Mouse (Mus musculus) heart, postnatal 14 days (tissue): ENCODE measurements around the gene Wdr83. TPM values are rescaled to one million over a fixed set of nuclear protein-coding genes. Genes with fewer than 3 reads are reported as not detected.
A peak's percentile ranks its signal among the peaks of the same experiment; 100 is the strongest.

ENCODE experiments used
- DNase-seq, 2 experiments: peaks; one replicate each; pipeline ENCODE4 v3.0.0; 2021 to 2022
- intact Hi-C: fragments of 180-260 bp; cut with DNase I; formaldehyde crosslinking; loops from one replicate; pipeline ENCODE4 v1.15.1; 2025
- microRNA-seq, 2 experiments: library from miRNA; unstranded; fragments of <30 nt; microRNA quantifications; one replicate each; pipeline ENCODE4 v1.2.0; 2021 to 2022
- total RNA-seq, 2 experiments: library from RNA; stranded (reverse); gene quantifications; 2 replicates each; pipeline ENCODE4 v1.2.3; 2021

The Wdr83 gene
- total RNA-seq, 2 experiments from 2014 or later: 27.2 to 27.6 TPM

- peak; percentile 87 to 89 for DNase-seq
- intact Hi-C loops: no loop called here
Measured at GRCm38 (mm10) chr8:85036718-85037365, 44.3 kb downstream of the Wdr83 start, which contains the start of gene Tnpo2. Tnpo2 (plus strand) TSS chr8:85036915.

- intact Hi-C loops: no loop called here
- DNase-seq: no peak
Measured at GRCm38 (mm10) chr8:85036381-85036717, 44.8 kb downstream of the Wdr83 start.

GRCm38 (mm10) chr8:85035728-85036310 lies 45.3 kb downstream of the Wdr83 start:
- intact Hi-C loops: no loop called here
- peak in 1 of 2 experiments; percentile 23 for DNase-seq

- no peak for DNase-seq
- intact Hi-C loops: no loop called here
Measured at GRCm38 (mm10) chr8:85035165-85035727, 45.9 kb downstream of the Wdr83 start.

- DNase-seq: peak; percentile 69 to 74
Measured at GRCm38 (mm10) chr8:85034764-85035163, 46.3 kb downstream of the Wdr83 start.

GRCm38 (mm10) chr8:85033867-85034266 lies 47.2 kb downstream of the Wdr83 start:
- intact Hi-C loops: no loop called here
- DNase-seq: no peak

More at GRCm38 (mm10) chr8:85034764-85035163, 46.3 kb downstream of the Wdr83 start:
- intact Hi-C loops: no loop called here

GRCm38 (mm10) chr8:85032622-85033311 lies 48.3 kb downstream of the Wdr83 start:
- DNase-seq: no peak
- intact Hi-C loops: no loop called here

GRCm38 (mm10) chr8:85029271-85029670 lies 51.8 kb downstream of the Wdr83 start:
- no peak for DNase-seq
- intact Hi-C loops: no loop called here

GRCm38 (mm10) chr8:85027922-85028321 lies 53.2 kb downstream of the Wdr83 start:
- intact Hi-C loops: no loop called here
- no peak for DNase-seq

GRCm38 (mm10) chr8:85027516-85027855 lies 53.6 kb downstream of the Wdr83 start:
- intact Hi-C loops: no loop called here
- no peak for DNase-seq

- intact Hi-C loops: no loop called here
Measured at GRCm38 (mm10) chr8:85026670-85027515, 54.2 kb downstream of the Wdr83 start, which contains the start of gene Trir. Trir (plus strand) TSS chr8:85026823.

GRCm38 (mm10) chr8:85025098-85025932 lies 55.8 kb downstream of the Wdr83 start, which contains the start of gene Asna1:
Asna1 (minus strand) TSS chr8:85025281.
- intact Hi-C loops: no loop called here
- DNase-seq: peak; percentile 80 to 84

More at GRCm38 (mm10) chr8:85026670-85027515, 54.2 kb downstream of the Wdr83 start, which contains the start of gene Trir:
- peak; percentile 97 to 98 for DNase-seq

Small RNAs within 50 kb of the gene (microRNA-seq; reads per million reads assigned to microRNA genes)
- gene Gm23388 (0 reads per million in 2 experiments), gene Mir7070 (0 to 6.5 reads per million in 2 experiments)

Other genes starting within 250 kb of the Wdr83 start
- 10 to 100 TPM; 23.0 to 25.0 TPM for gene Gadd45gip1, start 249.8 kb downstream of the Wdr83 start, total RNA-seq
- gene Rad23a, start 240.6 kb downstream of the Wdr83 start, total RNA-seq: 10 to 100 TPM; 78.9 to 79.9 TPM
- gene Calr, start 234.4 kb downstream of the Wdr83 start, total RNA-seq: 100 to 1,000 TPM; 262 to 331 TPM
- gene Farsa, start 224.3 kb downstream of the Wdr83 start, total RNA-seq: 10 to 100 TPM; 23.7 to 27.8 TPM
- 1 to 10 TPM; 2.2 to 3.7 TPM for gene Syce2, start 209.2 kb downstream of the Wdr83 start, total RNA-seq
- gene Gcdh, start 187.4 kb downstream of the Wdr83 start, total RNA-seq: 10 to 100 TPM; 41.4 to 42.0 TPM
- not detected for gene Klf1, start 179.4 kb downstream of the Wdr83 start, total RNA-seq
- 1 to 10 TPM; 5.9 to 7.3 TPM for gene Dnase2a, start 172.7 kb downstream of the Wdr83 start, total RNA-seq
- not detected for gene Mast1, start 143.9 kb downstream of the Wdr83 start, total RNA-seq
- gene Rtbdn, start 134.3 kb downstream of the Wdr83 start, total RNA-seq: not detected
- 1 to 10 TPM; 1.1 to 2.7 TPM for gene Gm49661, start 111.9 kb downstream of the Wdr83 start, total RNA-seq
- gene Prdx2, start 111.7 kb downstream of the Wdr83 start, total RNA-seq: 100 to 1,000 TPM; 627 to 727 TPM
- 10 to 100 TPM; 39.7 to 50.7 TPM for gene Rnaseh2a, start 111.5 kb downstream of the Wdr83 start, total RNA-seq
- gene Junb, start 102.6 kb downstream of the Wdr83 start, total RNA-seq: 10 to 100 TPM; 11.2 to 13.9 TPM
- gene Hook2, start 90.7 kb downstream of the Wdr83 start, total RNA-seq: 1 to 10 TPM; 1.6 to 2.0 TPM
- not detected for gene Best2, start 66.8 kb downstream of the Wdr83 start, total RNA-seq
- 10 to 100 TPM; 65.7 to 67.1 TPM for gene Asna1, start 56.0 kb downstream of the Wdr83 start, total RNA-seq
- gene Trir, start 54.5 kb downstream of the Wdr83 start, total RNA-seq: 10 to 100 TPM; 90.8 to 99.1 TPM
- 10 to 100 TPM; 28.0 to 42.2 TPM for gene Tnpo2, start 44.4 kb downstream of the Wdr83 start, total RNA-seq
- 1 to 10 TPM; 6.8 to 9.1 TPM for gene Fbxw9, start 21.3 kb downstream of the Wdr83 start, total RNA-seq
- gene Gm5741, start 13.3 kb downstream of the Wdr83 start, total RNA-seq: not detected
- 10 to 100 TPM; 23.5 to 27.8 TPM for gene Dhps, start 9.5 kb downstream of the Wdr83 start, total RNA-seq
- gene Wdr83os, start 566 bp downstream of the Wdr83 start, total RNA-seq: 10 to 100 TPM; 37.0 to 40.2 TPM
- 10 to 100 TPM; 30.4 to 37.8 TPM for gene Man2b1, start 2.0 kb upstream of the Wdr83 start, total RNA-seq
- gene Zfp791, start 41.8 kb upstream of the Wdr83 start, total RNA-seq: 1 to 10 TPM; 2.0 to 2.5 TPM
- not detected for gene Cks1brt, start 70.6 kb upstream of the Wdr83 start, total RNA-seq
- not detected for gene Olfr371, start 144.7 kb upstream of the Wdr83 start, total RNA-seq
- 10 to 100 TPM in 1 of 2 experiments, 1 to 10 TPM in 1; 9.7 to 10.9 TPM for gene Orc6, start 218.3 kb upstream of the Wdr83 start, total RNA-seq
- gene Vps35, start 218.5 kb upstream of the Wdr83 start, total RNA-seq: 10 to 100 TPM; 64.2 to 68.4 TPM